Mouse (Mus musculus): Measurements from ENCODE around the gene Rpl36-ps4.

DNA sequence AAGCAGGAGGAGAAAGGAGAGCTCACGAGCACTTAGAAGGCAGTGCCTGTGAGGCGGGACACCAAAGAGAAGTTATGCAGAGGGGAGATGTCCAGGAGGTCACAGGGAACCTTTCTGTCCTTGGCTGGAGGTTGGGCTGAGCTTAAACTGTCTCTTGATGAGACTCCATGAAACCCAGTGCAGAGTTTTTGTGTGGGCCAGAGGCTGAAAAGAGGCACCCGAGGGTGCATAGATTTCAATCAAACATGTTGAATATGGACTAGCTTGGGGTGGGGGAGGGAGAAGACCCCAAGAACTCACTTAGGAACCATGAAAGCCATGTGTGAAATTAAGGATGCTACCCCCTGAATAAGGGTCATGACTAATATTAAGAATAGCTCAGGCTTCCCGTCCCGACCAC lies at the start of gene Rpl36-ps4:
- no peak for TF ChIP-seq CTCF (IDR thresholded peaks at IDR 0.05; ENCODE audit: low read depth)
- no peak for TF ChIP-seq EP300 (IDR thresholded peaks at IDR 0.05; ENCODE audit: low read depth)

All from liver, postnatal 0 days (tissue).